Mouse (Mus musculus): Measurements from ENCODE around the gene Nol4l. TPM values are rescaled to one million over a fixed set of nuclear protein-coding genes. Genes with fewer than 3 reads are reported as not detected.

Nol4l gene
- polyA plus RNA-seq, 1 experiment from 2014 or later = 39.9 TPM

GRCm38 (mm10) chr2:153469764-153470163, 60.0 kb downstream of the Nol4l start:
- no peak overlapping the region for H3K9ac ChIP-seq (ENCODE audit: low read depth, low read length)
- H3K4me2 ChIP-seq (ENCODE audit: low read length) = no peak overlapping the region
- WGBS = 56% methylated on average over 4 of the region's 4 CpGs
- H3K27ac ChIP-seq (ENCODE audit: low read length) = no peak overlapping the region
- H3K4me1 ChIP-seq (ENCODE audit: control insufficient read depth, insufficient read depth, low read length) = no peaks in the 10 kb centered on the region
- H3K36me3 ChIP-seq (ENCODE audit: control insufficient read depth, insufficient read depth, low read length) = peaks cover 2% of the 10 kb centered on the region; the same call in 1 of the 2 replicates
- H3K9me3 ChIP-seq (replicated peaks; ENCODE audit: control insufficient read depth, low read length, poor library complexity, severe bottlenecking) = no peaks in the 10 kb centered on the region
- ATAC-seq = no peak
- H3K4me3 ChIP-seq (ENCODE audit: low read depth, low read length) = no peak overlapping the region
- no peaks in the 10 kb centered on the region for H3K27me3 ChIP-seq (ENCODE audit: control insufficient read depth, insufficient read depth, low read depth, low read length)

GRCm38 (mm10) chr2:153469317-153469716, 60.5 kb downstream of the Nol4l start:
- H3K4me2 ChIP-seq (ENCODE audit: low read length) = no peak overlapping the region
- no peak for ATAC-seq
- H3K27ac ChIP-seq (ENCODE audit: low read length) = no peak overlapping the region
- H3K36me3 ChIP-seq (ENCODE audit: control insufficient read depth, insufficient read depth, low read length) = peaks cover 2% of the 10 kb centered on the region; the same call in 1 of the 2 replicates
- no peaks in the 10 kb centered on the region for H3K4me1 ChIP-seq (ENCODE audit: control insufficient read depth, insufficient read depth, low read length)
- WGBS = 46% methylated on average over 2 of the region's 2 CpGs
- no peak overlapping the region for H3K9ac ChIP-seq (ENCODE audit: low read depth, low read length)
- no peaks in the 10 kb centered on the region for H3K9me3 ChIP-seq (replicated peaks; ENCODE audit: control insufficient read depth, low read length, poor library complexity, severe bottlenecking)
- H3K27me3 ChIP-seq (ENCODE audit: control insufficient read depth, insufficient read depth, low read depth, low read length) = no peaks in the 10 kb centered on the region
- no peak overlapping the region for H3K4me3 ChIP-seq (ENCODE audit: low read depth, low read length)

DNA sequence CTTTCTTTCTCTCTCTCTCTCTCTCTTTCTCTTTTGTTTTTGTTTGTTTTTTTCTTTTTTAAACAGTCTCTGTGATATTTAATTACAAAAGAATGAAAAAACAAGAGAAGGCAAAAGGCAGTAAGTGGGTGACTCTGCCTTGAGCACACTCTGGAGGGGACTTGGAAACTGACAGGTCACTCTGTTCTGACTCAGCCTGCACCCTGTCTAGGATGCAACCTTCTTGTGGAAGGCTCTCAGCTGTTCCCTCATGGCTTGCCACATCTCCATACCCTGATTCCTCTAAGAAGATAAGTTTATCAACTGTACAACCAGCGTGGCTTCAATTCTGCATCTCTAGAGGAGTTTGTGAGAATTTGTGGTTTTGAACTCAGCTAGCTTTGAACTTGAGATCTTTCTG, 62.4 kb downstream of the Nol4l start:
- no peaks in the 10 kb centered on the region for H3K4me1 ChIP-seq (ENCODE audit: control insufficient read depth, insufficient read depth, low read length)
- H3K4me3 ChIP-seq (ENCODE audit: low read depth, low read length) = no peak overlapping the region
- no peak overlapping the region for H3K27ac ChIP-seq (ENCODE audit: low read length)
- no peak for ATAC-seq
- H3K9ac ChIP-seq (ENCODE audit: low read depth, low read length) = no peak overlapping the region
- 90% methylated on average over 1 of the region's 1 CpGs for WGBS
- no peak overlapping the region for H3K4me2 ChIP-seq (ENCODE audit: low read length)
- H3K27me3 ChIP-seq (ENCODE audit: control insufficient read depth, insufficient read depth, low read depth, low read length) = no peaks in the 10 kb centered on the region
- H3K36me3 ChIP-seq (ENCODE audit: control insufficient read depth, insufficient read depth, low read length) = peaks cover 12% of the 10 kb centered on the region
- H3K9me3 ChIP-seq (replicated peaks; ENCODE audit: control insufficient read depth, low read length, poor library complexity, severe bottlenecking) = no peaks in the 10 kb centered on the region

GRCm38 (mm10) chr2:153463257-153463656, 66.5 kb downstream of the Nol4l start:
- H3K4me2 ChIP-seq (ENCODE audit: low read length) = no peak overlapping the region
- peaks cover 12% of the 10 kb centered on the region for H3K36me3 ChIP-seq (ENCODE audit: control insufficient read depth, insufficient read depth, low read length)
- H3K27me3 ChIP-seq (ENCODE audit: control insufficient read depth, insufficient read depth, low read depth, low read length) = no peaks in the 10 kb centered on the region
- H3K4me1 ChIP-seq (ENCODE audit: control insufficient read depth, insufficient read depth, low read length) = 0 out of 2 replicates have a peak, but pooled peaks cover 4% of the 10 kb centered on the region
- H3K4me3 ChIP-seq (ENCODE audit: low read depth, low read length) = no peak overlapping the region
- no peak for ATAC-seq
- no peak overlapping the region for H3K9ac ChIP-seq (ENCODE audit: low read depth, low read length)
- WGBS = 80% methylated on average over 3 of the region's 3 CpGs
- no peak overlapping the region for H3K27ac ChIP-seq (ENCODE audit: low read length)
- no peaks in the 10 kb centered on the region for H3K9me3 ChIP-seq (replicated peaks; ENCODE audit: control insufficient read depth, low read length, poor library complexity, severe bottlenecking)

DNA sequence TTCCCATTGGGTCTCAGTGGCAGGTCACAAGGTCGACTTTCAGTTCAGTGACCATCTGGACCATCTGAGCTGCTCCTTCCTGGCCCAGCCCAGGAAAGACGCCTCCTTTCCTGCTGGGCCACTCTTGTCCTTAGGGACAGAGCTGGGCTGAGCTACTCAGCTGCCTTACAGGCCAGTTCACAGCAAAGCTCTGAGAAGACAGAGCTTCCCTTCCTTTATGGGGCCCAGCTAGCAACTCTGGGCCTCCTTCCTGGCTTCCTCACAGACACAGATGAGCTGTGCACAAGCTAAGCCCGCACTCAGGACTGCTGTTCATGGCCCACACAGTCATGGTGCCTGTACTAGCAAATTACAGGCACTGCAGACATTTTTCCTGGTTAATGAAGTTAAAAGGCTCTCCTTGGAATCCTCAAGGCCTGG, 71.7 kb downstream of the Nol4l start:
- Histone ChIP-seq H3K27ac (ENCODE audit: low read length) (no peak overlapping the region), H3K4me2 (ENCODE audit: low read length) (no peak overlapping the region), H3K36me3 (ENCODE audit: control insufficient read depth, insufficient read depth, low read length) (peaks cover 2% of the 10 kb centered on the region; the same call in 1 of the 2 replicates), H3K27me3 (ENCODE audit: control insufficient read depth, insufficient read depth, low read depth, low read length) (no peaks in the 10 kb centered on the region), H3K9me3 (replicated peaks; ENCODE audit: control insufficient read depth, low read length, poor library complexity, severe bottlenecking) (no peaks in the 10 kb centered on the region), H3K4me3 (ENCODE audit: low read depth, low read length) (no peak overlapping the region), H3K4me1 (ENCODE audit: control insufficient read depth, insufficient read depth, low read length) (0 out of 2 replicates have a peak, but pooled peaks cover 6% of the 10 kb centered on the region), H3K9ac (ENCODE audit: low read depth, low read length) (no peak overlapping the region)
- no peak for ATAC-seq
- WGBS = 49% methylated on average over 3 of the region's 3 CpGs

- Histone ChIP-seq H3K27ac (ENCODE audit: low read length) (no peak overlapping the region; the same call in 1 of the 2 replicates), H3K27me3 (ENCODE audit: control insufficient read depth, insufficient read depth, low read depth, low read length) (no peaks in the 10 kb centered on the region), H3K36me3 (ENCODE audit: control insufficient read depth, insufficient read depth, low read length) (no peaks in the 10 kb centered on the region), H3K4me3 (ENCODE audit: low read depth, low read length) (no peak overlapping the region), H3K4me1 (ENCODE audit: control insufficient read depth, insufficient read depth, low read length) (0 out of 2 replicates have a peak, but pooled peaks cover 6% of the 10 kb centered on the region), H3K4me2 (ENCODE audit: low read length) (no peak overlapping the region), H3K9me3 (replicated peaks; ENCODE audit: control insufficient read depth, low read length, poor library complexity, severe bottlenecking) (no peaks in the 10 kb centered on the region), H3K9ac (ENCODE audit: low read depth, low read length) (no peak overlapping the region)
- ATAC-seq = no peak
- WGBS = 21% methylated on average over 4 of the region's 4 CpGs
Observed at GRCm38 (mm10) chr2:153457467-153457866, 72.3 kb downstream of the Nol4l start.

DNA sequence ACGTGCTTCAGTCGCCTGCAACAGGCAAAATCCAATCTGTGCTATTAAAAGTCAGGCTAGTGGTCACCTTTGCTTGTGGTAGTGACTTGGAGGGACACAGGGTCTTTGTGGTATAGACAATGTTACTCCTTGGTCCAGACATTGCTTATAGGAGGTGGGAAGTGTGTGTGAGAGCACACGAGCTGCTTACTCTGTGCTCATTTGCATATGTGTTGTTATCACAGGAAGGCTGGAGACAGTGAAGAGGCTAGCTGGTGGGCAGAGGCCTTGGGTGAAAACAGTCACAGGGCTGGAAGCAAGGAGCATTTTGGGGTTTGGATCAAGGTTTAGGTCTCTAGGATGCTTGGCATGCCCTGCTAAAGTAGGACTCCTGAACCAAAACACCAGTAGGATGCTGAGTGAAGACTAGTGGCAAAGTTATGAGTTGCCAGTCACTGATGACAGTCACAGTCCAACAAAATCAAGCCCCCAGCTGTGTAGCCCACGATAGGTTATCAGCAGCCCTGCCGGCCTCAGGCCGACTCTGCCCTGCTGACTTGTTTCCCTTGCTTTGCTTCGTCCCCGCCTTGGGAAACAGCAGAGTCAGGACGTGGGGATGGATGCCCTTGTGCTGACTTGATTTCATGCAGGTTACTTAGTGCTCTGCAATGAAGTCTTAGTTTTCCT, 74.8 kb downstream of the Nol4l start:
- no peak for ATAC-seq
- WGBS = 63% methylated on average over 9 of the region's 9 CpGs
- no peak overlapping the region for H3K9ac ChIP-seq (ENCODE audit: low read depth, low read length)
- 0 out of 2 replicates have a peak, but pooled peaks cover 2% of the 10 kb centered on the region for H3K4me1 ChIP-seq (ENCODE audit: control insufficient read depth, insufficient read depth, low read length)
- no peaks in the 10 kb centered on the region for H3K27me3 ChIP-seq (ENCODE audit: control insufficient read depth, insufficient read depth, low read depth, low read length)
- no peak overlapping the region for H3K27ac ChIP-seq (ENCODE audit: low read length)
- H3K4me3 ChIP-seq (ENCODE audit: low read depth, low read length) = no peak overlapping the region
- no peaks in the 10 kb centered on the region for H3K36me3 ChIP-seq (ENCODE audit: control insufficient read depth, insufficient read depth, low read length)
- no peak overlapping the region for H3K4me2 ChIP-seq (ENCODE audit: low read length)
- no peaks in the 10 kb centered on the region for H3K9me3 ChIP-seq (replicated peaks; ENCODE audit: control insufficient read depth, low read length, poor library complexity, severe bottlenecking)

DNA sequence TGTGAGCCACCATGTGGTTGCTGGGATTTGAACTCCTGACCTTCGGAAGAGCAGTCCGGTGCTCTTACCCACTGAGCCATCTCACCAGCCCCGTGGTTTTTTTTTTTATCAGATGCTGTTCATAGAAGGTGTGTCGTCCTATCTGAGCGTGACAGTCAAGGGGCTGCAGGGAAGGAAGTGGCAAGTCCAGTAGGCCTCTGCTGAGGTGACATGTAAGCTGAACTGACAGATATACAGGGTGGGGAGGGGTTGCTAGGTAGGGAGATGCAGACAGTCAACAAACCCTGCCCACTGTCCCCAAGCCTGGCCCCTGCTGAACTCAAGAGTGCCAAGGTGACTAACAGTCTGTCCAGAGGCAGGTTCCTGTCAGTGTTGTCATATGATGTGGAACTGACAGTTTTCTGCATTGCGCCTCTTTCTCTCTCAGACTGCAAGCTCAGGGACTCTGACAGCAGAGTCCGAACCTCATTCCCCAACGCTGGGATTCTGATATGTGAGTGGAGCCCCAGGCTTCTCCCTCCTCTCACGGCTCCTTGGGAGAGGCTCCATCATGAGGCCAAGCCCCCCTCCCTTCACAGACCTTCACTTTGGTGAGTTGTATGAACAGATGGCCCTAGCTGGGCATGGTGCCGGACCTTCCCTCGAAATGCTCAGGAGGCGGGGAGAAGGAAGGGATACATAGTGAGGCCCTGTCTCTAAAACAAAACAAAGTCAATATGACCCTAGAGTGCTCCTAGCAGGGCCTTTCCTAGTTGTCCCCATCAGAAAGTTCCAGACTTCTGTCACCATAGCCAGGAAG, 75.6 kb downstream of the Nol4l start:
- Histone ChIP-seq H3K4me1 (ENCODE audit: control insufficient read depth, insufficient read depth, low read length) (0 out of 2 replicates have a peak, but pooled peaks cover 2% of the 10 kb centered on the region), H3K27ac (ENCODE audit: low read length) (no peak overlapping the region), H3K4me2 (ENCODE audit: low read length) (no peak overlapping the region), H3K9ac (ENCODE audit: low read depth, low read length) (no peak overlapping the region), H3K9me3 (replicated peaks; ENCODE audit: control insufficient read depth, low read length, poor library complexity, severe bottlenecking) (no peaks in the 10 kb centered on the region), H3K4me3 (ENCODE audit: low read depth, low read length) (no peak overlapping the region), H3K27me3 (ENCODE audit: control insufficient read depth, insufficient read depth, low read depth, low read length) (no peaks in the 10 kb centered on the region), H3K36me3 (ENCODE audit: control insufficient read depth, insufficient read depth, low read length) (no peaks in the 10 kb centered on the region)
- 82% methylated on average over 12 of the region's 12 CpGs for WGBS
- ATAC-seq = no peak

DNA sequence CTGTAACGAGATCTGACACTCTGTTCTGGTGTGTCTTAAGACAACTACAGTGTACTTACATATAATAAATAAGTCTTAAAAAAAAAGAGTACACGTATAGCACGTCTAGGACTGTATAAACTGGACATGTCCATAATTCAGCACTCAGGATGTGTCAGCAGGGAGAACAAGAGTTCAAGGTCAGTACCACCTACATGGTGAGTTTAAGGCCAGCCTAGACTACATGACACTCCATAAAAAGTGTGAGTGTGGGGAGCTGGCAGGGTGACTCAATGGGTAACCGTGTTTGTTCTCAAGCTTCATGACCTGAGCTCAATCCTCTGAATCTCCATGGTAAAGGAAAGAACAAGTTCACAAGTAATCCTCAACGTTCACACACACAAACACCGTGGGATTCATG, 81.3 kb downstream of the Nol4l start:
- Histone ChIP-seq H3K27ac (ENCODE audit: low read length) (no peak overlapping the region), H3K9me3 (replicated peaks; ENCODE audit: control insufficient read depth, low read length, poor library complexity, severe bottlenecking) (no peaks in the 10 kb centered on the region), H3K4me2 (ENCODE audit: low read length) (no peak overlapping the region), H3K4me3 (ENCODE audit: low read depth, low read length) (no peak overlapping the region), H3K36me3 (ENCODE audit: control insufficient read depth, insufficient read depth, low read length) (no peaks in the 10 kb centered on the region), H3K9ac (ENCODE audit: low read depth, low read length) (no peak overlapping the region), H3K4me1 (ENCODE audit: control insufficient read depth, insufficient read depth, low read length) (peaks cover 7% of the 10 kb centered on the region), H3K27me3 (ENCODE audit: control insufficient read depth, insufficient read depth, low read depth, low read length) (no peaks in the 10 kb centered on the region)
- no peak for ATAC-seq
- WGBS = 84% methylated on average over 6 of the region's 6 CpGs

All from midbrain, embryonic 16.5 days (tissue).